Mouse (Mus musculus) lung, adult 2 months (tissue): ENCODE measurements around the gene Cwc15.

Source experiments
- CTCF ChIP-seq: fragments of 200-500 bp; IDR thresholded peaks from 2 replicates; pipeline ENCODE4 v1.5.1; 2011; ENCODE audit warnings: mild to moderate bottlenecking, low read length, control low read depth; ENCODE audit not compliant: insufficient read depth
- POLR2A ChIP-seq: fragments of 200-500 bp; IDR thresholded peaks from 2 replicates; pipeline ENCODE4 v1.6.1; 2011; ENCODE audit warnings: low read depth, mild to moderate bottlenecking, control low read depth, low read length, borderline replicate concordance; ENCODE audit errors: extremely low read depth

DNA sequence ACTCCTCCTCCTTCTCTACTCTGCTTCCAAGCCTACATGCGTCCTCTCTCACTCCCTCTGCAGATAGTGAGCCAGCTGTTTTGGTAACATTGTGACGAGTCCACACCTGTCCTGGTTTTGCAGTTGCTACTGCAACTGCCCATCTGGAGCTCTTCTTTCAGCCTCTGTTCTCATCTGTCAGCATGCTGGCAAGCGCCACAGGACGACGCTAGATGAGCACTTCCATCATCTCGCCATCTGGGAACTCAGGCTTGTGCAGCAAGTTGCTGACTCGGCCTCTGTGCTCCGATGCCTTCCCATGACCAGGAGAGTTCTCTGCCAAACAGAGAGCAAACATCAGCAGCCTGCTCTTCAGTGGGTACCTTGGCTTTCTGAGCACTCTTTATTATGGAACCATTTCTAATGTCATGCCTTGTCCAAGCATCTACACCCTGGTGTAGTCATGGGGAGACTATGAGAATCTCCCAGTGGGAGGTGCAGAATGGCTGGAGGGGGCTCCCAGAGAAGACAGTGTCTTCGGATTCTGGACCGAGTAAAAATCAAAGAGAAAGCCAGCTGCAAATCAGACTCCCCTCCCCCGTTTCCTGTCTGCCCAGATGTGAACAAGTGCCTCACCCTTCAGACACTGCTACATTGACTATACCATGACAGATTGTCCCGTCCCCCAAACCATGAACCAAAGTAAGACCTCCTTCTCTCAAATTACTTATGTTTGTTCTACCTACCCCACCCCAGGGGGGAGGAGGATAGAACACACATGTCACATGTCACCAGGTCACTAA, 47.4 kb downstream of the Cwc15 start:
- no peak for TF ChIP-seq CTCF
- no peak for TF ChIP-seq POLR2A
